12 mouse cellular contexts compared by ENCODE assay signal in genomic region chr10:13739494-13740140, GRCm38 (mm10).
A peak's percentile ranks its signal among the peaks of the same experiment; 100 is the strongest.
DNase-seq lines count a peak whose midpoint lies in the region; TF ChIP-seq lines count a peak whose summit lies in the region.
"Had no signal": no experiment of that assay in that cellular context is flagged by ENCODE, and none has a peak within 500 bp of the region (broad histone marks: within the 10 kb centered on the region; RNA-seq: fewer than 3 reads in every experiment).

No protein-coding gene starts in this region.

- no peaks in the 10 kb centered on the region for H3K27me3 ChIP-seq in heart, embryonic 10.5 days (ENCODE audit: insufficient read depth, poor library complexity, severe bottlenecking)
- H3K27me3 ChIP-seq in thymus, adult 2 months (ENCODE audit: control insufficient read depth, insufficient read depth, low read length) = no peaks in the 10 kb centered on the region; the same call in 1 of the 2 replicates
- H3K27me3 ChIP-seq: liver, embryonic 15.5 days; neural tube, embryonic 13.5 days had no signal

- intact Hi-C loops in heart, postnatal 36 days (cut with DNase I) = no loop called here

- H3K36me3 ChIP-seq in heart, embryonic 10.5 days = no peaks in the 10 kb centered on the region
- H3K36me3 ChIP-seq in thymus, adult 2 months (ENCODE audit: control insufficient read depth, insufficient read depth, low read length) = no peaks in the 10 kb centered on the region
- H3K36me3 ChIP-seq: liver, embryonic 15.5 days; neural tube, embryonic 13.5 days had no signal

- no peak overlapping the region for H3K4me3 ChIP-seq in heart, embryonic 10.5 days
- no peak overlapping the region for H3K4me3 ChIP-seq in thymus, adult 2 months (ENCODE audit: control insufficient read depth, insufficient read depth, low read length)
- H3K4me3 ChIP-seq: liver, embryonic 15.5 days; neural tube, embryonic 13.5 days had no signal

- TF ChIP-seq POLR2A in thymus, adult 2 months (IDR thresholded peaks at IDR 0.05; ENCODE audit: control insufficient read depth, extremely low read depth, insufficient read depth, low read length, poor library complexity) = no peak

- H3K27ac ChIP-seq in heart, embryonic 10.5 days = no peak overlapping the region
- H3K27ac ChIP-seq in thymus, adult 2 months (ENCODE audit: control insufficient read depth, insufficient read depth, low read length) = no peak overlapping the region
- H3K27ac ChIP-seq: kidney, postnatal 0 days; liver, embryonic 15.5 days; neural tube, embryonic 13.5 days had no signal

- WGBS in heart, embryonic 10.5 days = 87% methylated on average over 18 of the region's 18 CpGs
- 97% methylated on average over 18 of the region's 18 CpGs for WGBS in thymus, adult 2 months

- no peaks in the 10 kb centered on the region for H3K9me3 ChIP-seq in heart, embryonic 10.5 days
- H3K9me3 ChIP-seq: liver, embryonic 15.5 days; neural tube, embryonic 13.5 days had no signal

- no peaks in the 10 kb centered on the region for H3K4me1 ChIP-seq in heart, embryonic 10.5 days
- no peaks in the 10 kb centered on the region for H3K4me1 ChIP-seq in thymus, adult 2 months (replicated peaks; ENCODE audit: control insufficient read depth, insufficient read depth, low read length)
- H3K4me1 ChIP-seq: liver, embryonic 15.5 days; neural tube, embryonic 13.5 days had no signal

- peak; percentile 94 for DNase-seq in heart, adult 11 months
- no peak for DNase-seq in heart, embryonic 10.5 days (ENCODE audit: low spot score)
- DNase-seq in Muller cell, postnatal 12 days (ENCODE audit: inconsistent ontology term) = peak; percentile 11
- DNase-seq in cerebellum, adult 9-11 months = peak; percentile 91
- peak; percentile 11 to 31 for DNase-seq in heart, postnatal 36 days
- no peak for DNase-seq in spleen, adult 12 weeks (ENCODE audit: low spot score)
- DNase-seq in thymus, adult 2 months = no peak
- DNase-seq in spleen, adult 18-20 months = no peak
- DNase-seq: thymus, postnatal 14 days had no signal

- no peak for TF ChIP-seq CTCF in thymus, adult 2 months (IDR thresholded peaks at IDR 0.05; ENCODE audit: borderline replicate concordance, control insufficient read depth, extremely low read depth, insufficient read depth, low read length, poor library complexity)

Comparison
In these comparisons a context has a peak if more than half of its experiments do, and no peak if none do; other contexts are left out.
1. DNase-seq: peak in heart, adult 11 months (single experiment), Muller cell, postnatal 12 days (single experiment), cerebellum, adult 9-11 months (single experiment) and heart, postnatal 36 days (2 of 2); none in heart, embryonic 10.5 days (single experiment), spleen, adult 12 weeks (single experiment), thymus, adult 2 months (single experiment) and spleen, adult 18-20 months (0 of 2).